Mouse (Mus musculus) liver, postnatal 0 days (tissue): ENCODE measurements around the gene Luc7l.

Source experiments
- CTCF ChIP-seq: sonication (generic); IDR thresholded peaks from 2 replicates; pipeline ENCODE4 v1.5.1; 2016; ENCODE audit warnings: antibody characterized with exemption, low read depth
- EP300 ChIP-seq: IDR thresholded peaks from 2 replicates; pipeline ENCODE4 v1.6.1; 2016; ENCODE audit warnings: antibody characterized with exemption, low read depth, mild to moderate bottlenecking

- TF ChIP-seq CTCF (no peak), EP300 (no peak)
These were observed 15.0 kb upstream of the Luc7l start for GRCm38 (mm10) chr17:26237667-26238066.
